Mouse (Mus musculus) left cerebral cortex, postnatal 10 days (tissue): ENCODE data around the gene Rrbp1. TPM values are rescaled to one million over a fixed set of nuclear protein-coding genes. Genes with fewer than 3 reads are reported as not detected.

Source experiments
- DNase-seq, 2 experiments: peaks; one replicate each; pipeline ENCODE4 v3.0.0; 2021 to 2022; ENCODE audit warnings: low spot score in 2 of 2, mixed read lengths in 1 of 2; ENCODE audit errors: extremely low spot score in 1 of 2
- intact Hi-C: fragments of 180-260 bp; cut with DNase I; formaldehyde crosslinking; loops from one replicate; pipeline ENCODE4 v1.15.1; 2025
- total RNA-seq, 2 experiments: library from RNA; stranded (reverse); gene quantifications; 2 replicates each; pipeline ENCODE4 v1.2.3; 2021

Gene Rrbp1
- 10 to 100 TPM; 71.8 to 76.7 TPM for total RNA-seq

DNA sequence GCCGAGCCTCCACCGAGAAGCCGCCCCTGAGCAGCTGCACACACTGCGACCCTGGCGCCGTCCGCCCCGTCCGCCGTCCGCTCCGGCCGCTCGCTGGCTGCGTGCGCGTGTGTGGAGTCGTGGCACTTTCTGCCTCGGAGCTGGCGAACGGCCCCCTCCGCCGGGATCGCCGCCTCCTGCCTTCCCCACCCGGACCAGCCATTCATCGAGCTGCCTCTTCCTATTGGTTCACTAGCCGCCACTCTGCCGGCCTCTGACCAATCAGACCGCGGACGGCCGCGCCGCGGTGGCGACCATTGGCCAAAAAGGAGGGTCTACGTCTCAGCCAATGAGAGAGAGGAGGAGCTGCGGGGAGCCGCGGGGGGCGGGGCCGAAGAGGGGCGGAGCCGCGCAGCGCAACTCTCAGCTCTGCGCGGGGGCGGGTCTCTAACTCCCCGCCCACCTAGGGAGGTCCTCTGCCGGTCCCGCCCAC lies at the start of gene Rrbp1:
Gene Rrbp1, minus strand, starts transcription at position 184 of the 472 bp plus-strand sequence.
- peak; percentile 98 to 99 for DNase-seq
- intact Hi-C loops = no loop called here

DNA sequence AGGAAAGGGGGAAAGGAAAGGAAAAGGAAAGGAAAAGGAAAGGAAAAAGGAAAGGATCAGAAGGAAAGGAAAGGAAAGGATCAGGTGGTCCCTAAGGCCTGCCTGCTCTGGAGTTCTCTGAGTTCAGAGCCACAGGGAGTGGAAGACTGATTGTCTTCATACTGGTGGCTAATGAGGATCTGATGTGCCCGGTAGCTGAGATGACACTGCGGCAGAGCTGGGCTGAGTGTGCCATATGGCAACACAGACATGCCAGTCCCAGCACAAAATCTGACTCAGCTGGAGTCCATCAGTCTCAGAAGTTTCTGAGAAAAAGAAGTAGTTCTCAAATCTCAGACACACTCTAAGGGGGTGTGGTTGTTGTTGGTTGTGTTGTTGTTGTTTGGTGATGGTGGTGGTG lies 46.7 kb upstream of the Rrbp1 start:
- intact Hi-C loops = no loop called here

DNA sequence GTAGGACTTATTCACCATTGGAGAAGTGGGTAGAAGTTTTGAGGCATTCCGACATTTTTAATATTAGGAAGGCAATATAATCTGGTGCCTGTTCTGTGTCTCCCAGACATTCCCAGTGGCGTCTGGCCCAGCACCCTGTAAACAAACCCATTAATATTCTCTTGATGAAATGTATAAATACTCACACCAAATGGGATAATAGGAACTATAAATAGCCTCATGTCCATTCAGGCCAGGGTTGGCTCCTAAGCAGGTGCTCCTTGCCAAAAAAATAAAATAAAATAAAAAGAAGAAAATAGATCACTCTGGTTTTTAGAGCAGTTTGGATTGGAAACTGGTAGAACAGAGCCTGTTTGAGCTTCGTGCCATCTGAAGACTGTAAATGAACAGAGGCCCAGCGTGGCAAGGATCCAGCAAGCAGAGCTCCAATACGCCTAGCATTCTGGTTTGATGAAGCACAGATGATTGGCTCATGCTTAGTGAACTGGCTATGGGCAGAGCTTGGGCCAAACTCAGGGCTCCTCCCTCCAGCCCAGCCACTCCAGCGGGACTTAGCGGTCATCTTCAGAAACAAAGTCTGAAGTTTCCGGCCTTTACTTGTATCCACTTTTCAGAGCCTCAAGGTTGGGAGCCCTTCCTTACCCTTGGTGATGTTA lies 41.5 kb upstream of the Rrbp1 start:
- intact Hi-C loops = no loop called here

More for the DNA sequence above, 46.7 kb upstream of the Rrbp1 start:
- no peak for DNase-seq

DNA sequence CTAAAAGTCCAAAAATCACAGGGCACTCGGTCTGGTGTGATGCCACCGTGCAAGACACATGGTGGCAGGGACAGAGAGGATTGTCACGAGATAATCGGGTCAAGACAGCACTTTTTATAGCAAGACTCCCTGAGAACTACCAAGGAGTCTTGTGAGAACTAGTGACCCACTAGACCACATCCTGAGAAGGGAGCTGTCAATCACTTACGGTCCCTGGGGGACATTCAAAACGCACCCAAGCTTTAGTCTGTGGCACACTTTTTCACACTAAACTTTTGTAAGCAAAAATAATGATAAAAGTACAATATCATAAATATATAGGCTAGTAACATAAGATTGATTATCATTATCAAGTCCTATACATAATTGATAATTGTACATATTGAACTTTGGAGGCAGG lies 39.8 kb upstream of the Rrbp1 start:
- intact Hi-C loops = no loop called here
- no peak for DNase-seq

More for the DNA sequence above, 41.5 kb upstream of the Rrbp1 start:
- peak; percentile 71 to 77 for DNase-seq

DNA sequence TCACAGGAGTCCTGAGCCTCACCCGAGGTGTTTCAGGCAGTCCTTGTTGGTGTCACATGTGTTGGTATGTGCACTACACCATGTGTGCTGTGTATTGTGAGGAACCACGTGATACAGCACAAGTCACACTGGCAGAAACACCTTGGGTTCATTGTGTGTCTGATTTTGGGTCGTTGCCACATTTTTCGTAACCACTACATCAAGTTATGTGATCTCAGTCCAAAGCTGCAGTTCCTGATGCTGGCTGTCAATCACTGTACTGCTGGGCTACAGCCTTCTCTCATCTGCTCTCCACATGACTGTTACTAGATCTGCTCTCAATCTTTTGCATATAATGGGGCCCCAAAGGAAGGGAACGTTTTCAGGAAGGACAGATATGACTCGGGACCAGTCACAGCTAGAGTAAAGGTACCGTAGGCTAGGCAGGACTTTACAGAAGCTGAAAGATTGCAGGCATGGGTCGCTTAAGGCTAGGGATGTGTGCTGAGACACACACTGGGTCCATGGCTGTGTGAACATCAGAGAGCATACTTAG lies 39.1 kb upstream of the Rrbp1 start:
- intact Hi-C loops = no loop called here
- no peak for DNase-seq

DNA sequence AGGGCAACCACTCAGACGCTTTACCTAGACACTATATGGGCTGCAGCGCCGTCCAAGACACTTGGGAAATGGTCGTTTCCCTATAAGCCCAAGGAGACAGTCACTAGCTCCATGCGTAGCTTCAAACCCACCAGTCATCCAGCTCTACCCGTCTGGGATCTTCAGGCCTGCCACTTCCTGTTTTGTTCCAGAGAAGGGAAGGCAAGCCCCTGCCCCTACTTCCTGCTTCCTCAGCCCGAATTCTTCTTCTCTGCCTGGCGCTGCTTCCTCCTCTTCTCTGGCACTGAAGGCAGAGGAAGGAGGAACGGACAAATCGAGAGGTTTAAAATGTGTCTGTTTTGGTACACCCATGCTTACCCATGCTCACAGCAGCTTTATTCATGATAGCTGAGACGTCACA lies 35.9 kb upstream of the Rrbp1 start:
- intact Hi-C loops = no loop called here
- peak in 1 of 2 experiments; percentile 4 for DNase-seq

DNA sequence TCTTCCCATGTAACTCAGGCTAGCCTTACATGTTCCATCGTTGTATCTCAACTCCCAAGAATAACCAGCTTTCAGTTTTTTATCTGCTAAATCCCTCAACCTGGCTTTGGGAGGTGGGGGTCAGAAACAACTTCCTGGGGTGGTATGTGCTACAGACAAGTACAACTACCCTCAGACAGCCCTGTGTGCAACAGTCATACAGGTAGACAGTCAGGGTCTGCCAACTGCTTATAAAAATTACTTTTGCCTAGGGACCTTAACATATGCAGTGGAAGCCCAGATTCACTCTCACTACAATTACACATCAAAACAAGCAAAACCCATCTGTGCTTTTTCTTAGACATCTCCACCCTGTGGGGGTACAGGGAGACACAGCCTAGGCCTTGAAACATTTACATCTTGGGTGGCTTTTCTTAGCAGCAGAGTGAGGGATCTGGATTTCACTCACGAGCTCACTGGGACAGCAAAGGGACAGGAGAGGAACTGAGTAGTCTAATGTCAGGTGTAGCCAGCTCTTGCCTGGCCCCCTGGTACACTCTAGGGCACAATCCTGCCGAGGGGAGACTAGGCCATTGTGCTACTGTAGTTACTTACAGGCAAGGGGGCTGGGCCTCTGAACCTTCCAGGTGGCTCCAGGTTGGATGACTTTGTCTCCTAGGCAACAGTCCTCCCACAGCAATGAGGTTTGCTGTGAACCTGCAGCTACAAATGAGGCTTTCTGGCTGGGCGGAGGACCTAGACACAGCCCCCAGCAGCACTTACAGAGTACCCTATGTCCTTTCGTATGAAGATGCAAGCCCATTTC lies 34.9 kb upstream of the Rrbp1 start:
- DNase-seq = peak in 1 of 2 experiments; percentile 15
- intact Hi-C loops = no loop called here

DNA sequence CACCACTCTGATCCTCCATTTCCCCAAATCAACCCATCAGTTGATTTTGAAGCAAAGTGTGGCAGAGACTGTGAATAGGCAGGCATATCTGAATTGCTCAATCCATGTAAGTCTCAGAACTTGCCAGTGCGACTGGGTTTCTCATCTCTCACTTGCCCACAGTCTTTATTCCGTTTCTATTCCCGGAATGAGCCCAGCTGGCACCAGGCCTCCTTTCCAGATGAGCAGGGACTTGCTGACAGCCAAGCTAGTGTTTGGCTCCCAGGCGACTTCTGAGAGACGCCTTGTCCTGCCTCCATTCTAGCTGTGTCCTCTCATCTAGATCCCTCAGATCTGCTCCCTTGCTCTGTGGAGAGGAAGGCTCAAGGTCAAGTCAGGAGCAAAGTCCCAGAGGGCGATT lies 33.7 kb upstream of the Rrbp1 start:
- DNase-seq = peak; percentile 71 to 80
- intact Hi-C loops = no loop called here

DNA sequence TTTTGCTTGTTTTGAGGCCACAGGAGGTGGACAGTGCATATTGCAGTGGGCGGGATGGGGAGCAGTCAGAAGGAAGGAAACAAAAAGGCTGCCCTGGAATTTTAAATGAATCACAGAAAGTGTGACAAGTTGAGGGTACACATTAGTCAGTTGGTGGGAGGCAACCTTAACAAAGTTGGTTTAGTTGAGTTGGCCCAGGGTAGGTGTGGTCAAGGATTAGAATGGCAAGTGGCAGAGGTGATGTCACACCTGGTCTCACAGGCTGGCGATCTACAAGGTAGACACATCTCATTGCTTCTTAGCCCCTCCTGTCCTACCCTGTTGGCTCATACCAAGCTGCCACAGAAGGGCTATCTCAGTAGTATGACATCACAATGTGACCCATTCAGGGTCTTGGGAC lies 21.6 kb upstream of the Rrbp1 start, which contains the start of gene Banf2:
Gene Banf2, plus strand, starts transcription at position 396 of the 400 bp plus-strand sequence.
- DNase-seq = no peak
- intact Hi-C loops = no loop called here

DNA sequence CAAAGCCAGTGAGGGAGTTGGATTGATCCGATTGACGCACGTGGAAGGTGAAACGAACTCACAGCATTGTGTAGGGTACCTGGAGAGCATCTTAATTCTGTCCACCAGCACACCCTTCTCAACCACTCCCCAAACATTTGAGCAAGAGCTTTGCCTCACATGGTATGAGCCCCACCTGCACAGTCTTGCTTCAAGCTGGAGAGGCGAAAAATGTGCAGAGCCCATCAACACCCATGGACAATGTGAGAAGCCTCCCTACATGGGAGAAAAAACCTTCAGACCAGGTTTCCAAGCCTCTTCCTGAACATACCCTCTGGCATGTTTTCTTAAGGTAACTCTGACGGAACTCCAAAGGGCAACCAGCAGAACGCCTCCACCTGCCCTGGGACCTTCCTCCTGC lies 19.7 kb upstream of the Rrbp1 start:
- no peak for DNase-seq
- intact Hi-C loops = no loop called here

DNA sequence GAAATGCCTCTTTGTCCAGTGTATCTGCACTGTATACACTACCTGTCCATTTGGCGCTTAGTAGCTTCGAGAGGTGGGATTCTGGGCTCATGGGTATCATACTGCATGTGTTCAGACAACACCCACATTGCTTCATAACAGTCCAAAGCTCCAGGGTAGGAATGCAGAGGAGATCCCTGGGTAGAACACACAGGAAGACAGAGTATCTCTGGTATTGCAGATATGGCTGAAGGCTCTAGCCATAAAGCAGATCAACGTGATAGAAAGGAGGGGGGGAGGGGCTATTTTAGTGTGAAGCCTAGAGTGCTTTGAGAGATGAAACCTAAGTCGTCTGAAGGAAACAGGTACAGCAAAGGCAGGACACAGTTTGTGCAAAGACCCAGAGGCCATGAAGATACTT lies 15.4 kb upstream of the Rrbp1 start:
- intact Hi-C loops = no loop called here
- no peak for DNase-seq

DNA sequence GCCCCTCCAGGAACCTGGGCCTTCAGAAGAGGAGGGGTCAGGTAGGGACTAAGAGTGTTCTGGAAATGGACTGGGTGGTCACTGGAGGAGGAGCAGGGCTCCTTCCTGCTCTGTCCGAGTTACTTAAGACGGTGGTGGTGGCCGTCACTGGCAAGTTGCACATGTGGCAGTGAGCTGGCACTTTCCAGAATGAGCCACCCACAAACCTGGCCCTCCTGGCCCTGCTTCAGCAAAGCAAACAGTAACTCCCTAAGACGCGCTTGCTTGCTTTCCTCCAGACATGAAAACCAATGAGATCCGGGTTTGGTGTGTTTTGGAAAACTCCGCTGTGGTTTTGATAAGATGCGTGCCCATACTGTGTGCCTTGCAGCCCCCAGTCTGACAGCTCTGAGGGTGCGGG lies 14.3 kb upstream of the Rrbp1 start:
- intact Hi-C loops = no loop called here
- no peak for DNase-seq

DNA sequence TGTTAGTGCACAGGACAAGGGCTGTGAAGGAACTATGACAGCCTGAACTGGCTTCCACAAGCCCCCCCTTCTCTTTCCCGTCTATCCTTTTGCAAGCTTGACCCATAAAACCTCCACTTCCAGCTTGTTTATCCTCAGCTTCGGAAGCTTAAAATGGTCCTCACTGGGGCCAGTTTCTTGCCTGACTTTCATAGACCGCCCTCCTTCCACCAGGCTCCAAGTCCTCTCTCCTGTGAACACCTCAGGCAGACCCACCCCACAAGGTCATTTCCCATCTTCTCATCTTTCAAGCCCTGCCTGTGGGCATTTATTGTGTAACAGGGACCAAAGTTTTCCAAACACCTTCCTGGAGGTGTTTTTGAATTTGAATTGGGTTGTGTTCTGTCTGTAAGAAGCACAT lies 11.4 kb upstream of the Rrbp1 start:
- intact Hi-C loops = no loop called here

DNA sequence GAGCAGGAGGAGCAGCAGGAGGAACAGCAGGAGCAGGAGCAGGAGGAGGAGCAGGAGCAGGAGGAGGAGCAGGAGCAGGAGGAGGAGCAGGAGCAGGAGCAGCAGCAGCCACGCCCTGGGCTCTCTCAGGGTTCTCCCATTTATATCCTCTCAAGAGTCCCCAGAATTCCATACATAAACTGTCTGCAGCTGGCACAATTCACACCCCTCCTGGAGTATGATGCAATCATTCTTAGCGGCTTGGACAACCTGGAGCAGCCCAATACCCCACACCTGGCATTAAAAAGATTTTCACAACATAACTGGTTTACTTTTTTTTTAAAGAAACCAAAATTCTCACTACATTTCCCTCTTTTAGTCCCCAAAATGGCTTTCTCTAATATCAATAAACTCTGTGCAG lies 8.9 kb upstream of the Rrbp1 start:
- intact Hi-C loops = no loop called here
- no peak for DNase-seq

More for the DNA sequence above, 11.4 kb upstream of the Rrbp1 start:
- DNase-seq = no peak

DNA sequence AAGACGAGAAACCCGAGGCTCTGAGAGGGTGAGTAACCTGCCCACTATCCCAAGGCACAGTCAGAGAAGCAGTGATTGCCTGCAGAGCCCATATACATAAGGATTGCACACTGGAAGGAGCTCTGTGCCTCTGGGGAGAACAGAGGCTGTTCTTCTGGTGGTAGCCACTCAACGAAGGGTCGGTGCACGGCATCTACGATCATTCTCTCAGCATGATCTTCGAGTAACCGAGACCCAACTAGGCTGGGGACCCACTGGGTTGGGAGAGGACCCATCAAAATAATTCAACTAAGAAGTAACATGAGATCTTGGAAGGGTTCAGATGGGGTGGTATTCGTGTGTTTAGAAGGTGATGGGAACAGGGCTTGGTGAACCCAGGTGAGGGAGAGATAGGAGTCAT lies 4.8 kb upstream of the Rrbp1 start:
- intact Hi-C loops = no loop called here
- no peak for DNase-seq

DNA sequence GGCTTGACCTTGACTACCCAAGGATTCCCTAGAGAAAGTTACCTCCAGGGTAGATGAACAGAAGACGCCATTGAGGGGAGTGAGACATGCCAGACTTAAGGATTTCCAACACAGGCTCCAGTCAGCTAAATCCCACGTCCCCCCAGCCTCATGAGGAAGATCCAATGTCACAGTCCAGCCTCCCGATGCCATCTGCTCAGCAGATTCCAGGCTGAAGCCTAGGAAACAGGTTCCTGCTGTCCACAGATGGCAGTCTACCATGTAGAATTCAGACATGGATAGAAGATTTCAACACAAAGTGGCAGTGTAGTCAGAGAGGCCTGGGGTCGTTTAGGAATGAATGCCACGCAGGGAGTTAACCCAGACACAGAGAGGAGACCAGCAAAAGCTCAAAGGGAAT lies 3.4 kb upstream of the Rrbp1 start:
- DNase-seq = no peak

DNA sequence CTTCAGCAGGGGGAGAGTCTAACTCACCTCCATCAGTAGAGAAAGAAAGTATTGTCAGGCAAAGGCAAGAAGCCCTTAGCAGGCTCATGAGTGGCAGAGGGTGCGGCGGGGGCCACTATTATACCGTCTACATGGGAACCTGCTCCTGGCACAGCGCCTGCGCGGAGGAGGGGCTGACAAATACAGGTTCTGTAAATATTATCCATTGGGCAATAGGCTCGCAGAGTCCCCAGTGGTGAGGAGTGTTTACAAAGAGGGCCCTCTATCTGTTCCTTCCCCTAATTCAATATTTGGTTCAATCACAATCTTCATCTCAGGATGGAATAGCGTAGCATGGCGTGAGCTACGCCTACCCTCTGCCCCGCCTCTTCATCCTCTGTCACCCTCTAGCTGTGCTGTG lies 3.0 kb upstream of the Rrbp1 start:
- intact Hi-C loops = no loop called here
- peak in 1 of 2 experiments; percentile 47 for DNase-seq

More for the DNA sequence above, 3.4 kb upstream of the Rrbp1 start:
- intact Hi-C loops = no loop called here

DNA sequence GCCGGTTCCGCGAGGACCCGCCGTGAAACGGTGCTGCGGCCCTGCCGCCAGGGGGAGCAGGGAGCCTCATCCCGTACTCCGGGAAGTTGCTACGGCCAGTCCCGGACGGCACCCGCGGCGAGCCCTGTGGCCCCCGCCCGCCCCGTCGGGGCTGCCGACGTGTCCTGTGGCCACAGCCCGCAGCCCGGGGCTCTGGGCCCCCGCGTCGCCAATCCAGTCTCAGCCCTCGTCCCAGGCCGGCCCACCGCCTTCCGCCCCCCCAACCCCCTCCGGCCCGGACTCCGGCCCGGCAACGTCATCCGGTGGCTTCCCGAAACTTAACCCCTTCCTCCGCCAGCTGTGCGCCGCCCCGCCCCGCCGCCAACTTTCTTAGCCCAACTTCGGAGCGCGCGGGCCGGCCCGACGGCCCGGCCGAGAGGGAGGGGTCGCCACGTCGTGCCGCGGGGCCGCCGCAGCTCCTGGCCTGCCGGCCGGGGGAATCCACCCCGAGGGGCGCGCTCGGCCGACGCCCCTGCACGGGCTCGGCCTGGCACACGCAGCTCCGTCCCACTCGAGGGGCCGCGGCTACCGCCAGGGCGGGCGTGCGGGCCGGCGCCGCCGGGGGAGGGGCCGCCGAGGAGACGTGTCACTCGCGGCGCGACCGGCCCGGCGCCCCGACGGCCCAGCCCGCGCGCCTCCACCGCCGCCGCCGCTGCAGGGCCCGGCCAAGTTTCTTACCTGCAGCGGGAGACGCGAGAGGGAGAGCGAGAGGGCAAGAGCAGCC lies 600 bp downstream of the Rrbp1 start:
- intact Hi-C loops = no loop called here
- DNase-seq = peak; percentile 31 to 90
